Mouse (Mus musculus) adrenal gland, postnatal 10 days (tissue): ENCODE data around the gene H2al1g. TPM values are rescaled to one million over a fixed set of nuclear protein-coding genes. Genes with fewer than 3 reads are reported as not detected.

ENCODE experiments used
- total RNA-seq, 2 experiments: library from RNA; stranded (reverse); gene quantifications; 2 replicates each; pipeline ENCODE4 v1.2.3; 2021

H2al1g gene
- total RNA-seq, 2 experiments from 2014 or later: not detected

Other genes with a start within 250 kb of the H2al1g start
- not detected for gene H2al1a, start 19.0 kb upstream of the H2al1g start, total RNA-seq
- gene H2al1b, start 15.8 kb upstream of the H2al1g start, total RNA-seq: not detected
- not detected for gene H2al1c, start 12.6 kb upstream of the H2al1g start, total RNA-seq
- gene H2al1d, start 9.4 kb upstream of the H2al1g start, total RNA-seq: not detected
- gene H2al1e, start 6.3 kb upstream of the H2al1g start, total RNA-seq: not detected
- gene H2al1f, start 3.1 kb upstream of the H2al1g start, total RNA-seq: not detected
- gene H2al1h, start 3.2 kb downstream of the H2al1g start, total RNA-seq: not detected
- not detected for gene H2al1i, start 6.4 kb downstream of the H2al1g start, total RNA-seq
- not detected for gene H2al1j, start 9.6 kb downstream of the H2al1g start, total RNA-seq